Mouse (Mus musculus): ENCODE results near the gene Rimbp2. TPM values are rescaled to one million over a fixed set of nuclear protein-coding genes. Genes with fewer than 3 reads are reported as not detected.

Rimbp2 gene
- total and polyA plus RNA-seq, 3 experiments = not detected

DNA sequence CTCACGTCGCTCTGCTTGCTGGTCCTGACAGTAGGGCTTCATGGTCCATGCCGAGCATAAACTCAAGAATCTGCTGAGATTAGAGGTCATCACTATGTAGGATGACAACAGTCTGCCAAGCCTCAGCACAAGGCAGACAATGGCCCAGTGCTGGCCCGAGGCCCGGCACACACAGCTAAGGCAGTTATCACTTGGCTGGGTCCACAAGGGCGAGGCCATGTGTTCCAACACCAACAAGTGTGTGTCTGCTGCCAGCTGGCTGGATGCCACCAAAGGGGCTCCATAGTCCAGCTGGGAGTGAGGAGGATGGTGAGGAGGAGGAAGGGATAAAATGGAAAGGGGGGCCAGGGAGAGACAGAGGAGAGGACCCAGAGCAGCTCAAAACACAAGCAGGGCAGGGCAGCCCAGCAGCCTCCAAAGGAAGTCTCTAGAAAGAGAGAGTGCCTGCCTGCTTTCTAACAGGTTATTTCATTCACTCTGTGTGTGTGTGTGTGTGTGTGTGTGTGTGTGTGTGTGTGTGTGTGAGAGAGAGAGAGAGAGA, 17.9 kb downstream of the Rimbp2 start:
- H3K36me3 ChIP-seq (replicated peaks in 1 of 2; ENCODE audit: control insufficient read depth in 1 of 2, insufficient read depth in 1 of 2, low read length in 1 of 2) = no peaks in the 10 kb centered on the region
- in situ Hi-C loops (cut with MboI; ENCODE audit: low pct_ligation_motif_present, low pct_unique_long_range_greater_than_20kb, low sequenced_read_pairs) = no loop called here
- TF ChIP-seq SMC3 (IDR thresholded peaks at IDR 0.05; ENCODE audit: low read depth, low read length) (no peak), MXI1 (IDR thresholded peaks at IDR 0.05; ENCODE audit: low read depth, low read length) (no peak), IRF4 (IDR thresholded peaks at IDR 0.05; ENCODE audit: low read depth, low read length) (no peak), MAX (IDR thresholded peaks at IDR 0.05; ENCODE audit: low read length) (no peak), CTCF (conservative IDR thresholded peaks at IDR 0.05 in 1 of 2, IDR thresholded peaks at IDR 0.05 in 1 of 2; ENCODE audit: low read depth in 2 of 2, low read length in 2 of 2) (no peak), ZKSCAN1 (IDR thresholded peaks at IDR 0.05; ENCODE audit: borderline replicate concordance, low read depth, low read length) (no peak), EP300 (IDR thresholded peaks at IDR 0.05; ENCODE audit: low read length) (no peak), NRF1 (IDR thresholded peaks at IDR 0.05; ENCODE audit: low read depth, low read length) (no peak), USF2 (conservative IDR thresholded peaks at IDR 0.05; ENCODE audit: low read depth, low read length) (no peak), MAFK (IDR thresholded peaks at IDR 0.05; ENCODE audit: insufficient replicate concordance, low read length) (no peak), JUND (conservative IDR thresholded peaks at IDR 0.05; ENCODE audit: low read depth, low read length) (no peak), RCOR1 (conservative IDR thresholded peaks at IDR 0.05; ENCODE audit: low read depth, low read length) (no peak), ZMIZ1 (IDR thresholded peaks at IDR 0.05; ENCODE audit: low read depth, low read length) (no peak), JUN (IDR thresholded peaks at IDR 0.05; ENCODE audit: insufficient read depth, low read depth, low read length) (no peak), ZC3H11A (IDR thresholded peaks at IDR 0.05; ENCODE audit: low read depth, low read length) (no peak), CHD2 (IDR thresholded peaks at IDR 0.05; ENCODE audit: low read length) (no peak), ELF1 (IDR thresholded peaks at IDR 0.05; ENCODE audit: low read depth, low read length) (no peak), POLR2A (IDR thresholded peaks at IDR 0.05; ENCODE audit: low read depth, low read length) (no peak), KAT2A (IDR thresholded peaks at IDR 0.05; ENCODE audit: insufficient replicate concordance, low read length) (no peak), NELFE (IDR thresholded peaks at IDR 0.05; ENCODE audit: low read depth, low read length) (no peak)
- H3K4me2 ChIP-seq (ENCODE audit: insufficient read depth, low read depth, poor library complexity, severe bottlenecking) = no peak overlapping the region
- dilution Hi-C loops (cut with MboI; ENCODE audit: extremely low pct_ligation_motif_present, extremely low pct_unique_long_range_greater_than_20kb, low sequenced_read_pairs) = no loop called here
- H3K27me3 ChIP-seq (replicated peaks) = no peaks in the 10 kb centered on the region
- no peak overlapping the region for H3K27ac ChIP-seq (ENCODE audit: insufficient read depth, low read depth)
- H3K4me1 ChIP-seq (ENCODE audit: control insufficient read depth in 1 of 2, insufficient read depth in 2 of 2) = no peaks in the 10 kb centered on the region
- peaks cover 80% of the 10 kb centered on the region for H3K9me3 ChIP-seq (replicated peaks; ENCODE audit: low read length)
- H3K79me2 ChIP-seq (replicated peaks; ENCODE audit: control insufficient read depth, extremely low read depth, insufficient read depth, poor library complexity, severe bottlenecking) = no peaks in the 10 kb centered on the region
- no peak for DNase-seq (ENCODE audit: extremely low read depth)
- no peak overlapping the region for H3K9ac ChIP-seq (ENCODE audit: insufficient read depth, low read depth)
- H3K4me3 ChIP-seq (replicated peaks in 1 of 3; ENCODE audit: low read depth in 2 of 3, low read length in 2 of 3, poor library complexity in 1 of 3) = no peak overlapping the region

DNA sequence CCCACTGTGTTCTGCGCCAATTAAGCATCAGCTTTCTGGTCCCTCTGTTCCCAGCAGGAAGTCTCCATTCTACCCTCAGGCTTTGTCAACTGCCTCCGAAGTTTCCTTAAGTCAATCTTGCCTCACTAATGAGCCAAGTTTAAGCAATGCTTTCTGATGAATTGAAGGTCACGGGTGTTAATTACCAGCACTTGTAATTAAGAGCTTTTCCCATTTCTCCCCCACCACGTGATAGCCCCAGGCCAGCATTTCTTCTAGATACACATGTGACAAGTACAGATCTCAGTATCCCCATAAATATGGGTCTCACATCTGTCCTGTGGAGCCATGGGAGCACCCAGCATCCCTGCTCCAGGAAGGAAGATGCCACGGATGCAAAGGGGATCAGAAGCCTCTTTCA, 20.5 kb downstream of the Rimbp2 start:
- Histone ChIP-seq H3K4me1 (ENCODE audit: control insufficient read depth in 1 of 2, insufficient read depth in 2 of 2) (no peaks in the 10 kb centered on the region), H3K27me3 (replicated peaks) (no peaks in the 10 kb centered on the region), H3K4me2 (ENCODE audit: insufficient read depth, low read depth, poor library complexity, severe bottlenecking) (no peak overlapping the region), H3K9ac (ENCODE audit: insufficient read depth, low read depth) (no peak overlapping the region), H3K4me3 (replicated peaks in 1 of 3; ENCODE audit: low read depth in 2 of 3, low read length in 2 of 3, poor library complexity in 1 of 3) (no peak overlapping the region), H3K36me3 (replicated peaks in 1 of 2; ENCODE audit: control insufficient read depth in 1 of 2, insufficient read depth in 1 of 2, low read length in 1 of 2) (no peaks in the 10 kb centered on the region), H3K27ac (ENCODE audit: insufficient read depth, low read depth) (no peak overlapping the region), H3K79me2 (replicated peaks; ENCODE audit: control insufficient read depth, extremely low read depth, insufficient read depth, poor library complexity, severe bottlenecking) (no peaks in the 10 kb centered on the region), H3K9me3 (replicated peaks; ENCODE audit: low read length) (peaks cover 83% of the 10 kb centered on the region)
- in situ Hi-C loops (cut with MboI; ENCODE audit: low pct_ligation_motif_present, low pct_unique_long_range_greater_than_20kb, low sequenced_read_pairs) = no loop called here
- no peak for TF ChIP-seq ZNF384 (IDR thresholded peaks at IDR 0.05; ENCODE audit: low read depth, low read length)
- no peak for TF ChIP-seq IRF4 (IDR thresholded peaks at IDR 0.05; ENCODE audit: low read depth, low read length)
- TF ChIP-seq UBTF (IDR thresholded peaks at IDR 0.05; ENCODE audit: low read depth, low read length) = no peak
- no peak for TF ChIP-seq SMC3 (IDR thresholded peaks at IDR 0.05; ENCODE audit: low read depth, low read length)
- TF ChIP-seq USF2 (conservative IDR thresholded peaks at IDR 0.05; ENCODE audit: low read depth, low read length) = no peak
- no peak for TF ChIP-seq ZKSCAN1 (IDR thresholded peaks at IDR 0.05; ENCODE audit: borderline replicate concordance, low read depth, low read length)
- TF ChIP-seq USF1 (IDR thresholded peaks at IDR 0.05; ENCODE audit: low read depth, low read length) = no peak
- TF ChIP-seq TCF12 (IDR thresholded peaks at IDR 0.05; ENCODE audit: low read depth, low read length) = no peak
- TF ChIP-seq ZC3H11A (IDR thresholded peaks at IDR 0.05; ENCODE audit: low read depth, low read length) = no peak
- no peak for TF ChIP-seq RAD21 (IDR thresholded peaks at IDR 0.05; ENCODE audit: low read depth, low read length)
- no peak for TF ChIP-seq RCOR1 (conservative IDR thresholded peaks at IDR 0.05; ENCODE audit: low read depth, low read length)
- TF ChIP-seq HCFC1 (IDR thresholded peaks at IDR 0.05; ENCODE audit: low read depth, low read length) = no peak
- TF ChIP-seq MAX (IDR thresholded peaks at IDR 0.05; ENCODE audit: low read length) = no peak
- TF ChIP-seq MYC (IDR thresholded peaks at IDR 0.05; ENCODE audit: low read depth, low read length) = no peak
- no peak for TF ChIP-seq MAZ (IDR thresholded peaks at IDR 0.05; ENCODE audit: low read depth, low read length)
- no peak for TF ChIP-seq JUND (conservative IDR thresholded peaks at IDR 0.05; ENCODE audit: low read depth, low read length)
- dilution Hi-C loops (cut with MboI; ENCODE audit: extremely low pct_ligation_motif_present, extremely low pct_unique_long_range_greater_than_20kb, low sequenced_read_pairs) = no loop called here
- DNase-seq (ENCODE audit: extremely low read depth) = no peak
